Mouse (Mus musculus): ENCODE results near the gene Rhoh. TPM values are rescaled to one million over a fixed set of nuclear protein-coding genes. Genes with fewer than 3 reads are reported as not detected.

The Rhoh gene
- polyA plus RNA-seq, 1 experiment from 2014 or later: 16.8 TPM

GRCm38 (mm10) chr5:65937011-65937726, 76.2 kb downstream of the Rhoh start:
- H3K27me3 ChIP-seq (ENCODE audit: control insufficient read depth, insufficient read depth, low read length): no peaks in the 10 kb centered on the region
- ATAC-seq (replicated peaks; ENCODE audit: extremely low read depth, insufficient read depth, low FRiP score): no peak
- peak overlapping the region; percentile 49 for H3K4me2 ChIP-seq (ENCODE audit: low read depth, low read length)
- H3K9me3 ChIP-seq (replicated peaks; ENCODE audit: control insufficient read depth, low read length): no peaks in the 10 kb centered on the region
- WGBS: 35% methylated on average over 11 of the region's 11 CpGs
- peak overlapping the region; percentile 15; the same call in 1 of the 2 replicates for H3K4me3 ChIP-seq (ENCODE audit: low read length)
- 0 out of 2 replicates have a peak overlapping the region, but pooled peaks have one; percentile 11 for H3K27ac ChIP-seq (ENCODE audit: low read length)
- H3K4me1 ChIP-seq (ENCODE audit: control insufficient read depth, insufficient read depth, low read length): peaks cover 8% of the 10 kb centered on the region; the same call in 1 of the 2 replicates
- no peak overlapping the region; the same call in 1 of the 2 replicates for H3K9ac ChIP-seq (ENCODE audit: low read length)
- H3K36me3 ChIP-seq (ENCODE audit: control insufficient read depth, insufficient read depth): no peaks in the 10 kb centered on the region

GRCm38 (mm10) chr5:65937998-65938715, 77.1 kb downstream of the Rhoh start:
- 55% methylated on average over 9 of the region's 9 CpGs for WGBS
- no peaks in the 10 kb centered on the region for H3K27me3 ChIP-seq (ENCODE audit: control insufficient read depth, insufficient read depth, low read length)
- peak; percentile 65 for ATAC-seq (replicated peaks; ENCODE audit: extremely low read depth, insufficient read depth, low FRiP score)

GRCm38 (mm10) chr5:65941145-65941544, 80.1 kb downstream of the Rhoh start:
- no peaks in the 10 kb centered on the region for H3K36me3 ChIP-seq (ENCODE audit: control insufficient read depth, insufficient read depth)
- no peak overlapping the region for H3K9ac ChIP-seq (ENCODE audit: low read length)
- no peaks in the 10 kb centered on the region for H3K27me3 ChIP-seq (ENCODE audit: control insufficient read depth, insufficient read depth, low read length)
- H3K27ac ChIP-seq (ENCODE audit: low read length): no peak overlapping the region
- ATAC-seq (replicated peaks; ENCODE audit: extremely low read depth, insufficient read depth, low FRiP score): no peak
- WGBS: 62% methylated on average over 4 of the region's 4 CpGs
- H3K4me2 ChIP-seq (ENCODE audit: low read depth, low read length): no peak overlapping the region
- H3K4me3 ChIP-seq (ENCODE audit: low read length): no peak overlapping the region
- peaks cover 8% of the 10 kb centered on the region; the same call in 1 of the 2 replicates for H3K4me1 ChIP-seq (ENCODE audit: control insufficient read depth, insufficient read depth, low read length)
- no peaks in the 10 kb centered on the region for H3K9me3 ChIP-seq (replicated peaks; ENCODE audit: control insufficient read depth, low read length)

More at GRCm38 (mm10) chr5:65937998-65938715, 77.1 kb downstream of the Rhoh start:
- peaks cover 8% of the 10 kb centered on the region; the same call in 1 of the 2 replicates for H3K4me1 ChIP-seq (ENCODE audit: control insufficient read depth, insufficient read depth, low read length)
- no peak overlapping the region for H3K9ac ChIP-seq (ENCODE audit: low read length)
- H3K9me3 ChIP-seq (replicated peaks; ENCODE audit: control insufficient read depth, low read length): no peaks in the 10 kb centered on the region
- H3K4me2 ChIP-seq (ENCODE audit: low read depth, low read length): no peak overlapping the region
- no peak overlapping the region for H3K4me3 ChIP-seq (ENCODE audit: low read length)
- H3K27ac ChIP-seq (ENCODE audit: low read length): no peak overlapping the region
- no peaks in the 10 kb centered on the region for H3K36me3 ChIP-seq (ENCODE audit: control insufficient read depth, insufficient read depth)

Other genes with a start within 250 kb of the Rhoh start
- 32.3 and 32.6 TPM in 2 replicates for gene Pds5a, start 162.9 kb upstream of the Rhoh start, polyA plus RNA-seq (2015; fragmentation: Nextera tagmentation; extraction: Ambion mirVana)
- gene N4bp2, start 97.7 kb upstream of the Rhoh start, polyA plus RNA-seq (2015; fragmentation: Nextera tagmentation; extraction: Ambion mirVana): 10.5 and 10.8 TPM in 2 replicates
- 3.3 and 7.6 TPM in 2 replicates for gene Chrna9, start 73.7 kb downstream of the Rhoh start, polyA plus RNA-seq (2015; fragmentation: Nextera tagmentation; extraction: Ambion mirVana)
- 0.22 and 0.30 TPM in 2 replicates for gene 9130230L23Rik, start 143.1 kb downstream of the Rhoh start, polyA plus RNA-seq (2015; fragmentation: Nextera tagmentation; extraction: Ambion mirVana)